Mouse (Mus musculus) left cerebral cortex, adult 11 months (tissue): Measurements from ENCODE around the gene Nt5dc3.

Source experiments
- DNase-seq: peaks from one replicate; pipeline ENCODE4 v3.0.0; 2022; ENCODE audit warnings: low spot score

Nt5dc3 gene

DNA sequence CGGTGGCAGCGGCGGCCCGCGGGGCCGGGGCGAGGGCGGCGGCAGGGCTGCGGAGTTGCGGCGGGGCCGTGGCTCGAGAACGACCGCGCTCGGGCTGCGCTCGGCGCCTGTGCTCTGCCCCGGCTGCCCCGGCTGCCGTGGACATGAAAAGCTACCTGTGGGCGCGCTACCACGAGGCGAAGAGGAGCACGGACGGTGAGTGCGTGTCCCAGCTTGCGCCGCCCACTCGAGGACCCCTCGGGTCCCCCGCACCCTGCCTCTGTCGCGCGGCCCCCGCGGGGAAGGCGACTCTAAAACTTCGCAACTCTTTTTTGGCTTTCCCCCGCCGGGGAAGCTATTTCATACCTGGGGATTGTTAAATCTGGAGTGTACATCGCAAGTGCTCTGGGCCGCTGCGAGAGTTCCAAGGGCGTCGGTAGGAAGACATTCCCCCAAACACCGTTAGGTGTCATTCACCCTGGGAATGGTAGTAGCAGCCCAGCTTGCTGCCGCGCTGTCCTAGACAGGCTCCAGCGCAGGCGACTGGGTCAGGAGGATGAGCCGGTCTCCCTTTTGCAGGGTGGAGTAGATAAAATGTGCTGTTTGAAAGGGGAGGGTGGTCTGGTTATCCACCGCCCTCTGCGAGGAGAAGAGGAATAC is 431 bp downstream of the Nt5dc3 start:
- DNase-seq, result no peak

- DNase-seq, result no peak
These were observed 1.2 kb downstream of the Nt5dc3 start for GRCm38 (mm10) chr10:86779816-86780500.

GRCm38 (mm10) chr10:86781641-86782040 is 2.8 kb downstream of the Nt5dc3 start:
- DNase-seq, result no peak

DNA sequence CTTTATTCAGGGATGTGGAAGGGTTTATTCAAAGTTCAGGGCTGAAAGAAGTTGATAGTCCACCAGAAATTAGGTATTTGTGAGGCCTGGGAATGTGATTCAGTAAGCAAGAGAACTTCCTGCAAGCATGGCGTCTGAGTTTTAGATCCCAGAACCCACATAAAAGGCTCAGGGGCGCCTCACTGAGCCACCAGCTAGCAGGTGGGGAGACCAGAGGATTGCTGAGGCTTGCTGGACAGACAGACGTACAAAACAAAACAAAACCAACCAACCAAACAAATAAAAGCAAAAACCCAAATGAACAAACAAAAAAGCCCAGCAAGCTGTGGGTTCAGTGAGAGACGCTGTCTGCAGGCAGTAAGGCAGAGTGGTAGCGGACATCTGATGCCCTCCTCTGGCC is 3.9 kb downstream of the Nt5dc3 start:
- no peak for DNase-seq

- DNase-seq, result no peak
These were observed 4.8 kb downstream of the Nt5dc3 start for GRCm38 (mm10) chr10:86783561-86783960.

- no peak for DNase-seq
These were observed 5.4 kb downstream of the Nt5dc3 start for GRCm38 (mm10) chr10:86784126-86784675.

GRCm38 (mm10) chr10:86785396-86785795 is 6.6 kb downstream of the Nt5dc3 start:
- DNase-seq, result no peak

GRCm38 (mm10) chr10:86786083-86786482 is 7.3 kb downstream of the Nt5dc3 start:
- no peak for DNase-seq

- DNase-seq, result no peak
These were observed 9.4 kb downstream of the Nt5dc3 start for GRCm38 (mm10) chr10:86788193-86788592.

GRCm38 (mm10) chr10:86789146-86789672 is 10.4 kb downstream of the Nt5dc3 start:
- no peak for DNase-seq

DNA sequence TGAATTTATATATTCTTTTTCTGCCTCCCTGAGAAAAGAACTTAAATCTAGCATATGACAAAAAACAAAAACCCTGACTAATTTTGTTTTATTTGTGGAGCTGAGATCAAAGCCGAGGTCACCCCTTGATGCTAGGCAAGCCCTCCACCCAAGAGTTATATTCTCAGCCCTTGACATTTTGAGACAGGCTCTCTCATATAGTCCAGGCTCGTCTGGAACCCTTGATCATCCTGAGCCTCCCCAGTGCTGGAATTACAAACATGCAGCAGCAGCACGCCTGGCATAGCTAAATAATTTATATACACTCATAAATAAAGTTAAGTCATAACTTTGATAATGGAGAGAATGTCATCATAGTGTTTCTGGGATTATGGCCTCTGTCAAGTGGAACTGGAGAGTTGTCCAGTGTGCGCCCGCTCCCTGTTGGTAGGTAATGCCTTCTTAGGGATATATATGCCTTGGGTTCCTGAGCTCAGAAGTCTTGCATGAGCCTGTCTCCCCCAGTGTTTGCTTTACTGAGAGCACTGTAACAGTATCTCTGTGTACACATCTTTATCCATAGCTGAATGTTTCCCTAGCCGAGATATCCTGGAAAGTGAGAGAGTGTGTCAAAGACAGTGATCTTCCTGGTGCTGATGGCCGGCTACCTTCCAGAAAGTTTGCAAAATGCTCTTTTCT is 12.8 kb downstream of the Nt5dc3 start:
- no peak for DNase-seq

DNA sequence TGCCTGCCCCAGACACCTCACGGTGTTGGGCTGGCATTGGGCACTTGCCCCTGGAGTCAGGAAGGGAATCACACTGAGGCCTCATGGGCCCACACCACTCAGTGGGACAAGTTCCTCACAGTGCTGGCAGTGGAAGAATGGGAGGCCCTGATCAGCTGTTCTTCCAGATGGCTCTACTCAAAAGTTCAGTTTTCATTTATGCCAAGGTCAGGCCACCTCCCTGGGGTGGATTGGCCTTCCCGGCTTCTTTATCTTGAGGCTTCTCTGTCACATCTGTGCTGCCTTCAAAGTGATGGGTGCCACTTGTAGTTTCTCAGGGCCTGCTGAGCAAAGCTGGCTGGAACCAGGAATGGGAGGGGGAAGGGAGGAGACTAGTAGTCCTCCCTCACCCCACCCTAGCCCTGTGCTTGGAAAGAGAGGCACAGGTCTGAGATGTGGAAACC is 14.7 kb downstream of the Nt5dc3 start:
- no peak for DNase-seq

DNA sequence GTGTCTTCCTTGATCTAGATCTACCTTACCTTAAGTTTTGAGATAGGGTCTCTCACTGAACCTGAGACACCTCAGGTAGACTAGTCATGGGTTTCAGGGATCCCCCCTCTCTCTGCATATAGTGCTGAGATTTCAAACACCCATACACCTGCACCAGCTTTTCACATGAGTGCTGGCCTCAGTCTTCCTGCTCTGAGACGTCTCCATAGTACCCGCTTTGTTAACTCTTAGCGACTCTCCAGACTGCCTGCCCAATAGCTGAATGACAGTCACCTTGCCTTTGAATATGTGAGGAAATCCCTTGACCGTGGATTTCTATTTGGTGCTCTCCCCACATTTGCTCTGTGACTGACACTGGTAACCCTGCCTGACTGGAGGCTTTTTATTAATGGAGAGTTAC is 15.4 kb downstream of the Nt5dc3 start:
- DNase-seq, result no peak

GRCm38 (mm10) chr10:86794794-86795535 is 16.2 kb downstream of the Nt5dc3 start:
- no peak for DNase-seq

DNA sequence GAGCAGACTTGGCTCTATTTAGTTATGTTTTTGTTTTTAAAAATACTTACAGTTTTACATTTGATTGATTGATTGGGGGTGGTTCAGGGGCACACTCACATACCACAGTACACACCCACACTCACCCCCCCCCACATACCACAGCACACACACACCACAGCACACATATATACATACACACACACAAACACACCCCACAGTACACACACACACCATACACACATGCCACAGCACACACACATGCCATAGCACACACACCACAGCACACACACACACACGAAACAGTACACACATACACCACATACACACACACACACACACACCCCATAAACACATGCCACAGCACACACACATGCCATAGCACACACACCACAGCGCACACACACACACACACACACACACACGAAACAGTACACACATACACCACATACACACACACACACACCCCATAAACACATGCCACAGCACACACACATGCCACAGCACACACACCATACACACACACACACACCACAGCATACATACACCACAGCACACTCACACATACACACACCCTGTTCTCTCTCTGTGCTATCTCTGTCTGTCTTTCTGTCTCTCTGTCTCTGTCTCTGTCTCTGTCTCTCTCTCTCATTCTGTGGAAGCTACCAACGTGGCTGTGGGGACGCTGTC is 17.4 kb downstream of the Nt5dc3 start:
- no peak for DNase-seq

GRCm38 (mm10) chr10:86807362-86807761 is 28.6 kb downstream of the Nt5dc3 start:
- no peak for DNase-seq

DNA sequence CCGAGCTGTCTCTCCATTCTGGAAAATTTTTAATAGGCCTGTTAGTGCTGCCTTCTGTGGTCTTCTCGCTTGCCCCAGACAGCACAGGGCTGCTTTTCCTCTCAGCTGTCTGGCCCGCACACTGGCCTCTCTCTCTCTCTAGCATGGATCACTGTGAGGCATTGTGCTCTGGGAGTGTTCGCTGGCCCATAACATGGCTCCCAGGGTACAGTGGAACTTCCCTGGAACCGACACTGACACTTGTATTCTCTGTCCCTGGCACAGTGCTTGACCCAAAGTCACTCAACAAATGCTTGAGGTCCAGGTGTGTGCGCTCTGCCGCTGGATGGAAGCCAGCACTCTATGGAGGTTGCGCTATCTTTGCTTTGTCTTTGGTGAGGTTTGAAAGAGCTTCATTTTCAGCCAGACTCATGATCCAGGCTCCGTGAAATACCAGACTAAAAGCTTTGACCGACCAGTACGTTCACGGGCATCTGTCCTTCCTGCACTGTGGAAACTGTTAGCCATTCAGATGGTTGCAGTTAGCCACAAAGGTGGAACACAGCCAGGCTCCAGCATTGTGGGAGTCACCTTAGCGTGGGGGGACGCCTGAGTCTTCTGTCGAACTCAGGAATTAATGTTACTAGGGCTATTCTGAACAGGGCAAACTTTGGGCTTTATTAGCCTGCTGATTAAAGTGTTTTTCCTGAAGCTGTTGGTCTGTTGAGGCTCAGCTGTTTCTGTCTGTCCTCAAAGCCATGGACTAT is 29.4 kb downstream of the Nt5dc3 start:
- DNase-seq, result no peak

DNA sequence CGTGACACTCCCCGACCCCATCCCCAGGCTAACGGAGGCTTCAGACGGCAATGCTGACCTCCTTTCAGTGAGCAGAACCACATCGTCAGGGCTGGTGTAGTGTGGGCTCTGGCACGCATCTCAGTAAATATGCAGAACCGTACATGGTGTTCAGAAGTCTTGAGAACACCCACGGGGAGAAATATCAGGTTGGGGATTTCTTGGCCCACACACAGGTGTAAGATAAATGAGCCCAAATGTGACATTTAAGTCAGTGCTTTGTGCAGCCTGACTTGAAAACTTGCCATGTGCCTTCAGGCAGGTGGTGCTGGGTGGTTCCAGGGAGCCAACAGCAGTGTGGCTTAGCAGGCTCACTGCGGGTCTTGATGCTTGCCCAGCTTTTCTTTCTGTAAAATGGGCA is 31.2 kb downstream of the Nt5dc3 start:
- DNase-seq, result no peak

- DNase-seq, result no peak
These were observed 31.8 kb downstream of the Nt5dc3 start for GRCm38 (mm10) chr10:86810612-86811011.

GRCm38 (mm10) chr10:86814292-86815131 is 35.7 kb downstream of the Nt5dc3 start:
- DNase-seq, result no peak
